Mouse (Mus musculus): ENCODE data around the gene Lrrc36. TPM values are rescaled to one million over a fixed set of nuclear protein-coding genes. Genes with fewer than 3 reads are reported as not detected.

Gene Lrrc36
- polyA plus RNA-seq (2015; fragmentation: Illumina TruSeq; extraction: RNeasy Lipid Tissue Mini Kit (QIAGEN cat#74804); ENCODE audit: low read depth, low replicate concordance), result 1.2 TPM

DNA sequence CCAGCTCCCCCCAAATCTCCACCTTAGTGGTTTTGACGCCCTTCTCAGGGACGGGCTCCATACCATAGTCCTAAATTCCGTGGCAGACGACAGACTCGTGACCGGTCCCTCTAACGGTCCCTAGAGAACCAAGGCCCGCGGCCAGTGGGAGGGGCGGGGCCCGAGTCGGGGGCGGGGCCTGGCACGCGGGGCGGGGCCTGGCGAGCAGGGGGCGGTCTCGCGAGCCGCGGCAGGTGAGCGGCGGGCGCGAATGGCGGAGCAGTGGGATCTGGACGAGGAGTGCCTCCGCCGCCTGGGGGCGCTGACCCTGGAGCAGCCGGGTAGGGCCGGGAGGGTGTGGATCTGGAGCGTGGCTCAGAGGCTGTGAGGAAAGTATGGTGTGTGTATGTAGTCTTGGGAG lies at the start of gene Lrrc36, which contains the start of gene Kctd19:
Lrrc36 (plus strand) TSS at position 181 of the 400 bp plus-strand sequence.
Kctd19 (minus strand) TSS at position 112 of the 400 bp plus-strand sequence.

DNA sequence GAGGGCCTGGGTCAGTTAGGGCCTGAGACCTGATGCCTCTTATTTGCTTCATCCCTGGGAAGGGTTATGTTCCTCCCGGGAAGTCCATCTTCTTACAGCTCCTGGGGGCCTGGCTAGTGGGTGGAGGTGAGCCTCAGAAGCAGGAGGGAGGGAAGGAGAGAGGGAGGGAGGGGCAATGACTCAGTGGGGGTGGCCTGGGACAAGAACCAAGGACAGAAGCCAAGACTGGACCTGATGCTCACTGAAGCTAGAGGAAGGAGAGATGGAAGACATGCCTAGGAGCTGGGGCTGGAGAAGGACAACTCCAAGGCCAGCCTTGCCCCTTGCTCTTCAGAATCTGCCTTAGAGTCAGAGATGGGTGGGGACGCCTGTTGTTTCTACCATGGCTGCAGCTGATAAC lies 40.3 kb upstream of the Lrrc36 start, which contains the start of gene Plekhg4:
Plekhg4 (plus strand) TSS at position 243 of the 400 bp plus-strand sequence.

DNA sequence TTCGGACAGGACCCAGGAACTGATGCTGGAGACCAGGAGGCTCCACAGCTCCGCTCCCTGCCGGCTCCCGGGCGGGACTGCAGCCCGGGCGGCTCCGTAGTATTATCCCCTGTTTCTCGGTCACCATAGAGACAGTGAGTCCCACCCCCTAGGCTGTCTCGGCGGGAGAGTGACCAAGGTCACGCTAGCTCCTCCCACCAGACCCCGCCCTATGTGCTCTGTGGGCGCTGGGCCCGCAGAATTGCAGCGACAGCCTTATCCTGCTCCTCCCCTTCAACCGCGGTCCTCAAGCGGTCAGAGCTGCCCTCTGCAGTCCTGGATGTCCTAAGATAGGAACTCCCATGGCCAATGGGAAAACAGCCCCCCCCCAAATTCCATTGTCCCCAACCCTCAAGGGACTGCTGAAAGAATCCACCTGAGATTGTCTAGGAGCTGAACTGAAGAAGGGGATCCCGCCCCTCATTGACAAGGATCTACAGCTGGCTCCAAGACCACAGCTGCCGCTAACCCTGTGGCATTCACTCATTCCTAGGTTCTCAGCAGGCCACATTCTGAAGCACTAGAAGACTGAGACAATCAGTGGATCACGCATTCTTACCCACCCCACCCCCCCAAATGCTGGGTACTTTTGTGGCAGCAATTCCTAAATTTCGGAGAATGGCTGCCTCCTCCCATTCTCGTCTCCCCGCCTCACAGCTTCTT lies 58.1 kb downstream of the Lrrc36 start, which contains the start of gene Tppp3:
Tppp3 (minus strand) TSS at position 213 of the 702 bp plus-strand sequence.

DNA sequence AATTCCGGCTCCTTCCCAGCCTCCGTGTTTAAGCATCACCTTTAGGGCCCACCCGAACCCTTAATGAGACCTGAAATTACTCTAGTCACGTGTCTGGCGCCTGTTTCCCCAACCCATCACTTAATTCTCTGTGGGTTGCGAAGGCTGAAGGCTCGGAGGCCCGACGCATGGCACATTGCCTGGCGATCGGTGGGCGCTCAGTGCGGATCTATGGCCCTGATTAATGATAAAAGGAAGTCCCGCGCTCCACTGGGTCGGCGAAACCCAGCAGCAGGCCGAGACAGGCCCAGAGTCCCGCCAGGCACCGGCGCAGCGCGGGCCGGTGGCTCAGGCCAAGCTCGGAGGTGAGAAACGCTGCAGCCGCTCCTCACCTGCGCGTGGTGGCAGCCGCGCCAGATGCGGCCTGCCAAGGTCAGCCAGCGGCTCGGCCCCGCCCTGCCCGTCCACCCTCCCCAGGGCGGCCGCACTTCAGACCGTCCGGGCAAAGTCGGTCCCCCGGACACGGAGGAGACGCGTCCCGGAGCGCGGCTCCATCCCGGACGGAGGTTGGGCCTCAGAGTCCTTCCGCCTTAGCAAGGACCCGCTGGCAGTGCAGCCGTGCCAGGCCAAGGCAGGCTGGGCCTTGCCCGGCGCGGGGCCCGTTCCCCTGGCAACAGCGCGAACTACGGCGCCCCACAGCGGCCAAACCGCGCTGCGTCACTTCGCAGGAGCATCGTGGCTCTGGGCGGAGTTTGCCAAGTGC lies 83.2 kb downstream of the Lrrc36 start, which contains the start of gene Zdhhc1:
Zdhhc1 (minus strand) TSS at position 464 of the 742 bp plus-strand sequence.

Other genes starting within 250 kb of the Lrrc36 start
- 23.1 TPM for gene Cbfb, start 242.9 kb upstream of the Lrrc36 start, polyA plus RNA-seq (2015; fragmentation: Illumina TruSeq; extraction: RNeasy Lipid Tissue Mini Kit (QIAGEN cat#74804); ENCODE audit: low read depth, low replicate concordance)
- 30.8 TPM for gene D230025D16Rik, start 188.4 kb upstream of the Lrrc36 start, polyA plus RNA-seq (2015; fragmentation: Illumina TruSeq; extraction: RNeasy Lipid Tissue Mini Kit (QIAGEN cat#74804); ENCODE audit: low read depth, low replicate concordance)
- gene B3gnt9, start 158.4 kb upstream of the Lrrc36 start, polyA plus RNA-seq (2015; fragmentation: Illumina TruSeq; extraction: RNeasy Lipid Tissue Mini Kit (QIAGEN cat#74804); ENCODE audit: low read depth, low replicate concordance), result 4.0 TPM
- gene Tradd, start 149.0 kb upstream of the Lrrc36 start, polyA plus RNA-seq (2015; fragmentation: Illumina TruSeq; extraction: RNeasy Lipid Tissue Mini Kit (QIAGEN cat#74804); ENCODE audit: low read depth, low replicate concordance), result 11.9 TPM
- 0.62 TPM for gene Fbxl8, start 148.9 kb upstream of the Lrrc36 start, polyA plus RNA-seq (2015; fragmentation: Illumina TruSeq; extraction: RNeasy Lipid Tissue Mini Kit (QIAGEN cat#74804); ENCODE audit: low read depth, low replicate concordance)
- gene Hsf4, start 143.8 kb upstream of the Lrrc36 start, polyA plus RNA-seq (2015; fragmentation: Illumina TruSeq; extraction: RNeasy Lipid Tissue Mini Kit (QIAGEN cat#74804); ENCODE audit: low read depth, low replicate concordance), result 18.8 TPM
- gene Nol3, start 137.4 kb upstream of the Lrrc36 start, polyA plus RNA-seq (2015; fragmentation: Illumina TruSeq; extraction: RNeasy Lipid Tissue Mini Kit (QIAGEN cat#74804); ENCODE audit: low read depth, low replicate concordance), result 13.3 TPM
- 18.4 TPM for gene 4931428F04Rik, start 123.7 kb upstream of the Lrrc36 start, polyA plus RNA-seq (2015; fragmentation: Illumina TruSeq; extraction: RNeasy Lipid Tissue Mini Kit (QIAGEN cat#74804); ENCODE audit: low read depth, low replicate concordance)
- 1.3 TPM for gene Exoc3l, start 117.5 kb upstream of the Lrrc36 start, polyA plus RNA-seq (2015; fragmentation: Illumina TruSeq; extraction: RNeasy Lipid Tissue Mini Kit (QIAGEN cat#74804); ENCODE audit: low read depth, low replicate concordance)
- 30.4 TPM for gene E2f4, start 115.9 kb upstream of the Lrrc36 start, polyA plus RNA-seq (2015; fragmentation: Illumina TruSeq; extraction: RNeasy Lipid Tissue Mini Kit (QIAGEN cat#74804); ENCODE audit: low read depth, low replicate concordance)
- 2.6 TPM for gene Elmo3, start 108.0 kb upstream of the Lrrc36 start, polyA plus RNA-seq (2015; fragmentation: Illumina TruSeq; extraction: RNeasy Lipid Tissue Mini Kit (QIAGEN cat#74804); ENCODE audit: low read depth, low replicate concordance)
- gene Lrrc29, start 87.3 kb upstream of the Lrrc36 start, polyA plus RNA-seq (2015; fragmentation: Illumina TruSeq; extraction: RNeasy Lipid Tissue Mini Kit (QIAGEN cat#74804); ENCODE audit: low read depth, low replicate concordance), result 1.5 TPM
- 88.0 TPM for gene Tmem208, start 87.2 kb upstream of the Lrrc36 start, polyA plus RNA-seq (2015; fragmentation: Illumina TruSeq; extraction: RNeasy Lipid Tissue Mini Kit (QIAGEN cat#74804); ENCODE audit: low read depth, low replicate concordance)
- gene Fhod1, start 65.6 kb upstream of the Lrrc36 start, polyA plus RNA-seq (2015; fragmentation: Illumina TruSeq; extraction: RNeasy Lipid Tissue Mini Kit (QIAGEN cat#74804); ENCODE audit: low read depth, low replicate concordance), result 2.8 TPM
- gene Slc9a5, start 64.7 kb upstream of the Lrrc36 start, polyA plus RNA-seq (2015; fragmentation: Illumina TruSeq; extraction: RNeasy Lipid Tissue Mini Kit (QIAGEN cat#74804); ENCODE audit: low read depth, low replicate concordance), result 24.9 TPM
- gene Plekhg4, start 40.3 kb upstream of the Lrrc36 start, polyA plus RNA-seq (2015; fragmentation: Illumina TruSeq; extraction: RNeasy Lipid Tissue Mini Kit (QIAGEN cat#74804); ENCODE audit: low read depth, low replicate concordance), result 2.6 TPM
- not detected for gene Kctd19, start 69 bp upstream of the Lrrc36 start, polyA plus RNA-seq (2015; fragmentation: Illumina TruSeq; extraction: RNeasy Lipid Tissue Mini Kit (QIAGEN cat#74804); ENCODE audit: low read depth, low replicate concordance)
- 110 TPM for gene Tppp3, start 58.0 kb downstream of the Lrrc36 start, polyA plus RNA-seq (2015; fragmentation: Illumina TruSeq; extraction: RNeasy Lipid Tissue Mini Kit (QIAGEN cat#74804); ENCODE audit: low read depth, low replicate concordance)
- gene Zdhhc1, start 83.3 kb downstream of the Lrrc36 start, polyA plus RNA-seq (2015; fragmentation: Illumina TruSeq; extraction: RNeasy Lipid Tissue Mini Kit (QIAGEN cat#74804); ENCODE audit: low read depth, low replicate concordance), result 33.3 TPM
- not detected for gene Hsd11b2, start 105.2 kb downstream of the Lrrc36 start, polyA plus RNA-seq (2015; fragmentation: Illumina TruSeq; extraction: RNeasy Lipid Tissue Mini Kit (QIAGEN cat#74804); ENCODE audit: low read depth, low replicate concordance)
- 354 TPM for gene Atp6v0d1, start 152.5 kb downstream of the Lrrc36 start, polyA plus RNA-seq (2015; fragmentation: Illumina TruSeq; extraction: RNeasy Lipid Tissue Mini Kit (QIAGEN cat#74804); ENCODE audit: low read depth, low replicate concordance)
- 42.2 TPM for gene Ripor1, start 191.7 kb downstream of the Lrrc36 start, polyA plus RNA-seq (2015; fragmentation: Illumina TruSeq; extraction: RNeasy Lipid Tissue Mini Kit (QIAGEN cat#74804); ENCODE audit: low read depth, low replicate concordance)
- 56.7 TPM for gene Ctcf, start 223.0 kb downstream of the Lrrc36 start, polyA plus RNA-seq (2015; fragmentation: Illumina TruSeq; extraction: RNeasy Lipid Tissue Mini Kit (QIAGEN cat#74804); ENCODE audit: low read depth, low replicate concordance)
- gene Agrp, start 223.8 kb downstream of the Lrrc36 start, polyA plus RNA-seq (2015; fragmentation: Illumina TruSeq; extraction: RNeasy Lipid Tissue Mini Kit (QIAGEN cat#74804); ENCODE audit: low read depth, low replicate concordance), result not detected